Mouse (Mus musculus) hindbrain, embryonic 10.5 days (tissue): ENCODE data around the gene Lztr1. TPM values are rescaled to one million over a fixed set of nuclear protein-coding genes. Genes with fewer than 3 reads are reported as not detected.
"Not testable (repeated sequence)": the region's sequence is repeated elsewhere in the genome, so short reads cannot be mapped to it uniquely, and the experiment has no call there.

Experiments used
- DNase-seq: peaks from one replicate; pipeline ENCODE4 v3.0.0-alpha.2; 2017; ENCODE audit warnings: low spot score
- H3K27ac ChIP-seq: fragments of 300-500 bp; sonication (generic); 2 replicates; pipeline ENCODE4 v1.5.1; 2016; ENCODE audit warnings: mild to moderate bottlenecking, moderate library complexity
- H3K27me3 ChIP-seq: fragments of 300-500 bp; sonication (generic); 2 replicates; pipeline ENCODE4 v1.6.1; 2016; ENCODE audit warnings: mild to moderate bottlenecking; ENCODE audit not compliant: poor library complexity, insufficient read depth, severe bottlenecking
- H3K36me3 ChIP-seq: fragments of 300-500 bp; sonication (generic); 2 replicates; pipeline ENCODE4 v1.6.1; 2016; ENCODE audit warnings: mild to moderate bottlenecking, moderate library complexity
- H3K4me1 ChIP-seq: fragments of 300-500 bp; sonication (generic); replicated peaks from 2 replicates; pipeline ENCODE4 v1.6.1; 2016; ENCODE audit warnings: mild to moderate bottlenecking
- H3K4me3 ChIP-seq: fragments of 300-500 bp; sonication (generic); 2 replicates; pipeline ENCODE4 v1.5.1; 2016; ENCODE audit warnings: mild to moderate bottlenecking, moderate library complexity
- H3K9me3 ChIP-seq: fragments of 300-500 bp; sonication (generic); 2 replicates; pipeline ENCODE4 v1.6.1; 2016; ENCODE audit warnings: mild to moderate bottlenecking, moderate library complexity
- WGBS: fragments of 180-500 bp; shearing (Covaris S2); methylation state at CpG from one replicate; pipeline ENCODE4 v1.1.7; 2016; 5-methylcytosine and 5-hydroxymethylcytosine counted together
- polyA plus RNA-seq: library from polyadenylated mRNA; unstranded; fragments of >200 nt; fragmentation: Nextera tagmentation; extraction: Ambion mirVana; gene quantifications from 2 replicates; pipeline ENCODE4 v1.2.1, GENCODE M21; 2016

Gene Lztr1
- polyA plus RNA-seq, 1 experiment from 2014 or later, result 105 TPM

GRCm38 (mm10) chr16:17542632-17543031 is 34.1 kb downstream of the Lztr1 start:
- Histone ChIP-seq H3K36me3 (no peaks in the 10 kb centered on the region), H3K9me3 (no peaks in the 10 kb centered on the region), H3K27me3 (no peaks in the 10 kb centered on the region), H3K27ac (no peak overlapping the region), H3K4me3 (no peak overlapping the region), H3K4me1 (no peaks in the 10 kb centered on the region)
- WGBS, result 77% methylated on average over 2 of the region's 2 CpGs
- no peak for DNase-seq

DNA sequence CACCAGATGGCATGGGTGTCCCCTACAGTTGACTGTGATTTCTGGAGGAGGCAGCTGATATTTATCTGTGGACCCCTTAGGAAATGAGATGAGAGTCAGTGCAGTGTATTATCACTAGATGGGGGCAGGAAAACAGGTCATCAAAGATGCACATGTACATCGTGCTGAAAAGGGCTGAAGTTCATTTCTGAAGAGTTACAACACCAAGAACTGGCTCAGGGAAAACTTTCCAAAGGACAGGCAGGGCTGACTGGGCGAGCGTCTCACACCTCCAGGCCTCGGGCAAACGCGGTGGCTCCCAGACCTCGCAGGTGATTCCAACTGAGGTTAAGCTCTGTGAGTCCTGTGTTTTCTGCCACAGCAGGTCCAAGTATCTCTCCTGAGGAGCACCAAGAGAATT is 44.3 kb downstream of the Lztr1 start:
- no peak for DNase-seq
- Histone ChIP-seq H3K36me3 (no peaks in the 10 kb centered on the region), H3K27me3 (peaks cover 9% of the 10 kb centered on the region; the same call in 1 of the 2 replicates), H3K4me1 (peaks cover 27% of the 10 kb centered on the region), H3K4me3 (no peak overlapping the region), H3K27ac (no peak overlapping the region), H3K9me3 (no peaks in the 10 kb centered on the region)
- 79% methylated on average over 7 of the region's 7 CpGs for WGBS

DNA sequence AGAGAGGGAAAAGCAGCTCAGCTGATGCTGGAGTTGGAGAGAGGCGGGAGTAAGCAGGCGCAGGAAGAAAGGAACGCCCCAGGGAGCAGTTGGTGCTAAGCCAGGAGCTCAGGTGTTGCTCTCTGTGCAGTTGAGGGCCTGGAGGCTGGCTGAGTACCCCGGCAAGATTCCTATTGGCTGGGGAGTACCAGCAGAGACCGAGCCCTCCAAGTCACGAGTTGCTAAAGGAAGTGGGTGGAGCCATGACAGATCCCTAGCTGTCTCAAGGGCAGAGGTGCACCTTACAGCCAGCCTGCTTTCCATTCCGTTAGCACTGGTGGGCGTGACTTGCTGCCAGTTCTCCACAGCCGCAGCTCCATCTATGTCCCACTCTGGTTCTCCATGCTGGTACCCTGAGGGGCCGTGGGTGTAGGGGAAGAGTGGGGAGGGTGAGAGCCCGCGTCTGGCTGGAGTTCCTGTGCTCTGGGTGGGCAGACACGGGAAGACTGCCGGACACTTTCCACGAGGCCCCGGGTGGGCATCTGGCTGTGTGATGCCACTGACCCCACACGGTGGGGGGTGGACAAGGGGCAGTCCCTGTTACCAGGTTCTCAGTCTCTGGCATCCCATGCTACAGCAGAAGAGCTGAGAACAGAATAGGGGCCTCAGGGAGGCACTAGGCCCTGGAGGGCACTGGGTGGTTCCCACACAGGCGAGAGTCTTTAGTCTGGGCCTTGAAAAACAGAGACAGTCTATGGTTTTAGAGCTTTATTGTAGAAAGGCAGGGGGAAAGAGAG is 45.6 kb downstream of the Lztr1 start:
- Histone ChIP-seq H3K4me3 (peak overlapping the region; percentile 43), H3K27me3 (peaks cover 9% of the 10 kb centered on the region; the same call in 1 of the 2 replicates), H3K27ac (peak overlapping the region; percentile 87), H3K4me1 (peaks cover 40% of the 10 kb centered on the region), H3K9me3 (no peaks in the 10 kb centered on the region), H3K36me3 (no peaks in the 10 kb centered on the region)
- 6% methylated on average over 18 of the region's 18 CpGs for WGBS
- DNase-seq, result peak; percentile 57

GRCm38 (mm10) chr16:17554702-17555101 is 46.2 kb downstream of the Lztr1 start:
- Histone ChIP-seq H3K27me3 (peaks cover 14% of the 10 kb centered on the region), H3K27ac (peak overlapping the region; percentile 87), H3K4me3 (peak overlapping the region; percentile 43), H3K4me1 (peaks cover 46% of the 10 kb centered on the region)
- whole genome bisulfite sequencing, result 8% methylated on average over 4 of the region's 4 CpGs
- not testable (repeated sequence) for H3K36me3 ChIP-seq, H3K9me3 ChIP-seq
- peak; percentile 60 for DNase-seq

- 92% methylated on average over 4 of the region's 4 CpGs for WGBS
- Histone ChIP-seq H3K36me3 (no peaks in the 10 kb centered on the region), H3K9me3 (no peaks in the 10 kb centered on the region), H3K27me3 (peaks cover 27% of the 10 kb centered on the region), H3K27ac (peak overlapping the region; percentile 87; the same call in 1 of the 2 replicates), H3K4me1 (peaks cover 61% of the 10 kb centered on the region), H3K4me3 (no peak overlapping the region)
- no peak for DNase-seq
These were observed 47.7 kb downstream of the Lztr1 start for GRCm38 (mm10) chr16:17556180-17556579.

GRCm38 (mm10) chr16:17556907-17557306 is 48.4 kb downstream of the Lztr1 start:
- H3K4me3 ChIP-seq, result no peak overlapping the region
- H3K27ac ChIP-seq, result no peak overlapping the region
- 65% methylated on average over 4 of the region's 4 CpGs for WGBS
- H3K9me3 ChIP-seq, result no peaks in the 10 kb centered on the region
- peaks cover 68% of the 10 kb centered on the region for H3K4me1 ChIP-seq
- peaks cover 32% of the 10 kb centered on the region for H3K27me3 ChIP-seq
- no peak for DNase-seq
- H3K36me3 ChIP-seq, result no peaks in the 10 kb centered on the region

GRCm38 (mm10) chr16:17557947-17558480 is 49.5 kb downstream of the Lztr1 start:
- WGBS, result under 1% methylated on average over 5 of the region's 5 CpGs
- H3K36me3 ChIP-seq, result no peaks in the 10 kb centered on the region
- H3K27ac ChIP-seq, result peak overlapping the region; percentile 88
- H3K9me3 ChIP-seq, result no peaks in the 10 kb centered on the region
- peaks cover 43% of the 10 kb centered on the region for H3K27me3 ChIP-seq
- peak; percentile 71 for DNase-seq
- peaks cover 77% of the 10 kb centered on the region for H3K4me1 ChIP-seq
- peak overlapping the region; percentile 40 for H3K4me3 ChIP-seq

DNA sequence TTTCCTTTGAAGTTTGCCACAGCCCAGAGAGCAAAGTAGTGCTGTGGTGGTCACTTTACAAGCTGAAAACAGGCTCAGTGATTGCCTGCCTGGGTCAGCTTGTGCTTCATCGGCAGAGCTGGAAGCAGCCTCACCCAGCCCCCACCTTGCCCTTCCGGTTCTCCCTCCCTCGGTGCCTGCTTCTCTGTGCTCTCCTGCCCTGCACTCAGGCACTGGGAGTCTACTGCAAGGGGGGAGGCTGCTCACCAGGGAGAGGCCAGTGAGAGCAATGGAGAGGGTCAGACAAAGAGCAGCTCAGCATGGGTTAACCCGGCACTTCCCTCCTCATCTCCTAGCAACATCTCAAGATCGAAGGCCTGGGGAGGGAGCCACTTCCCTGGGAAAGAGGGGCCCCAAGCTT is 50.3 kb downstream of the Lztr1 start:
- Histone ChIP-seq H3K4me1 (peaks cover 74% of the 10 kb centered on the region), H3K36me3 (no peaks in the 10 kb centered on the region), H3K27me3 (peaks cover 44% of the 10 kb centered on the region), H3K27ac (peak overlapping the region; percentile 88), H3K4me3 (peak overlapping the region; percentile 40), H3K9me3 (no peaks in the 10 kb centered on the region)
- DNase-seq, result peak; percentile 57
- 0% methylated on average over 5 of the region's 5 CpGs for WGBS

DNA sequence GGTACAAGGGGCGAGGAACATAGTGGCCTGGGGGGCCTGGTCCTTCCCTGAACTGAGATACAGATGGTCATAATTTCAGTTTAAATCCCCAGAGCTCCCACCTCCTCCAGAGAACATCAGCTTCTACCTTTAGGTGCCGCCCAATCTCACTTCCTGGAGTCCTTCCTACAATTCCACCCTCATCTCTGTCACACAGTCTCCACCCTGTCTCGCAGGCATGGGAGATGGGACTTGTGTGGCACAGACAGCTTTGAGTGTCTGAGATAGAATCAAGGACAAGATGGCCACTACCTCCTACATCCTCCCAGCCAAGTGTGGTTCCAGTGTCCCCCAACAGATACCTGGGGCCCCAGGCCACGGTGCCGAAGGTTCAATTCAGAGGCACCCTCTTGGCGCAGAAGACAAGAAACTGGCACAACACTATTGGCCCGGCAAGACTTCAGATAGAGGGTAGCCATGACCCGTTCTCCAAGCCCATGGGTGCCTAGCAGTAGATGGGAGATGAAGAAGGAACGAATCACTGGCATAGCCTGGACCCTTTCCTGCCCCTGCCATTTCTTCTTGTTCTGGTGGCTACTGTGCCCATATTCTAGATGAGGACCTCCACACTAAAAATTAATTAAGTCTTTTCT is 51.0 kb downstream of the Lztr1 start:
- Histone ChIP-seq H3K27ac (peak overlapping the region; percentile 88), H3K36me3 (no peaks in the 10 kb centered on the region), H3K27me3 (peaks cover 50% of the 10 kb centered on the region), H3K4me1 (peaks cover 67% of the 10 kb centered on the region), H3K4me3 (peak overlapping the region; percentile 40), H3K9me3 (no peaks in the 10 kb centered on the region)
- WGBS, result 60% methylated on average over 9 of the region's 9 CpGs
- no peak for DNase-seq

DNA sequence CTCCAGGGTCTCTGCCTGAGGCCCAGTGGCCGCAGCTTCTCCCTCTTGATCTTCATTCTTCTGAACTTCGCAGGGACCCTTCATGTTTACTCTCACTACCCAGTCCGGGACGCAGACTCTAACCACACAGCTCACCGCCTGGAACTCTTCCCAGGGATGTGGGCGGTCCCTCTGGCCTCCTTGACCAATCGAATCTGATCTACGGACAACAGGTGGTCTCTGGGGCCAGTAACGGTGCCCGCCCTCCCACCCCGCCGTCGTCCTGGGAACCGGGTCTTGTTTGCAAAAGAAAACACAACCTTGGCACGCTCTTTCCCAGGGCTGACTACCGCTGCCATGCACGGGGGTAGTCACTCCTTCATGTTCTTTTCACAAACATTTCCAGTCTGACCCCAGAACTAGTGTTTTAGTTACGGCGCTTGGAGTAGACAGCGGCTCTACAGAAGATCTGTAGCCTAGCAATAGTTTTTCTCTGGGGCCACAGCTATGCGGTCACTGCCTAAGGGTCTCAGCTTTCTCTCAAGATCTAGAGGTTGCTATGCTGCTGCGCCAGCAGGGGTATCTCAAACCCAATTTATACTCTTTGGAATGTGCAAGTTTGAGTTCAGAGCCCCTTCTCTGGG is 52.8 kb downstream of the Lztr1 start, which contains the start of gene Lrrc74b:
Gene Lrrc74b, minus strand, starts transcription at position 120 of the 623 bp plus-strand sequence.
- Histone ChIP-seq H3K27me3 (peaks cover 53% of the 10 kb centered on the region), H3K9me3 (no peaks in the 10 kb centered on the region), H3K27ac (peak within 1 kb of the TSS; percentile 73), H3K36me3 (no peaks in the 10 kb centered on the region), H3K4me1 (peaks cover 51% of the 10 kb centered on the region), H3K4me3 (peak within 1 kb of the TSS; percentile 48)
- DNase-seq, result peak; percentile 85
- under 1% methylated on average over 22 of the region's 22 CpGs for WGBS

DNA sequence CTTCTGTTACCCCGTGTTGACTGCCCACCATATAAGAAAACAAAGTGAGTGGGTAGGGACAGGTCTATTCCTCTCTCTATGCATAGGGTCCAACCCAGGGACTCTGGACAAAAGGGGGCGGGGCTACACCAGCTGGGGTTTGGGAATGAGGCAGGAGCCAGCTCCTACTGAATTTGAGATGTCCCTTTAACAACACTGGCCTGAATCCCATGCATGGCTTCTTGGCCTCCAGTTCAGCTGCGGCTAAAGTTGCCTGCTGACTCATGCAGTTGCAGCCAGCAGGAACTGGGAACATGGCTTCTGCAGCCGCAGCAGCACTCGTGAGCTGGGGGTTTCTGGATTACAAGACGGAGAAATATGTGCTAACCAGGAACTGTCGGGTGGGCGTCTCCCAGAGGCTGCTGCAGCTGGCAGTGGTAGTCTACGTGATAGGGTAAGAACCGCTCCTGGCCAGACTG is 53.3 kb downstream of the Lztr1 start, which contains the start of gene P2rx6:
Gene P2rx6, plus strand, starts transcription at position 135 of the 458 bp plus-strand sequence.
- H3K4me1 ChIP-seq, result peaks cover 51% of the 10 kb centered on the region
- no peaks in the 10 kb centered on the region for H3K36me3 ChIP-seq
- peak within 1 kb of the TSS; percentile 73 for H3K27ac ChIP-seq
- DNase-seq, result peak; percentile 73
- H3K4me3 ChIP-seq, result peak within 1 kb of the TSS; percentile 48
- no peaks in the 10 kb centered on the region for H3K9me3 ChIP-seq
- 1% methylated on average over 10 of the region's 10 CpGs for WGBS
- H3K27me3 ChIP-seq, result peaks cover 52% of the 10 kb centered on the region

DNA sequence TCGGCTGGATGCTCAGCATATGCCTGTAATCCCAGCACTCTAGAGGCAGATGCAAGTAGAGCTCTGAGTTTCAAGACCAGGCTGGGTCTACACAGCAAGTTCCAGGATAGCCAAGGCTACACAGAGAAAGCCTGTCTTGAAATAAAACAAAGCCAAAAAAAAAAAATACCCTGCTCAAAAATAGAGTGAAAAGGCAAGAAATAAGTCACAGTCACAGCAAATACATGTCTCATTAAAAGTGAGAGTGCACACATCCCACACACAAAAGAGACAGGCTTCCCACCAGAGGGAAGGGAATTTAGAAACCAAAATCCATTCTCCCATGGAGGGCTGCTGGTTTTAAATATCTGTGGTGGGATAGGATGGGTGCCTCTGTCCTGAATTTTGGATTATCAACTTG is 55.1 kb downstream of the Lztr1 start:
- 53% methylated on average over 1 of the region's 1 CpGs for WGBS
- Histone ChIP-seq H3K4me3 (no peak overlapping the region), H3K36me3 (no peaks in the 10 kb centered on the region), H3K27me3 (peaks cover 44% of the 10 kb centered on the region), H3K9me3 (no peaks in the 10 kb centered on the region), H3K4me1 (peaks cover 43% of the 10 kb centered on the region), H3K27ac (no peak overlapping the region)
- DNase-seq, result no peak
